Mouse (Mus musculus): ENCODE data around the gene Il2.
A peak's percentile ranks its signal among the peaks of the same experiment; 100 is the strongest.

Gene Il2

DNA sequence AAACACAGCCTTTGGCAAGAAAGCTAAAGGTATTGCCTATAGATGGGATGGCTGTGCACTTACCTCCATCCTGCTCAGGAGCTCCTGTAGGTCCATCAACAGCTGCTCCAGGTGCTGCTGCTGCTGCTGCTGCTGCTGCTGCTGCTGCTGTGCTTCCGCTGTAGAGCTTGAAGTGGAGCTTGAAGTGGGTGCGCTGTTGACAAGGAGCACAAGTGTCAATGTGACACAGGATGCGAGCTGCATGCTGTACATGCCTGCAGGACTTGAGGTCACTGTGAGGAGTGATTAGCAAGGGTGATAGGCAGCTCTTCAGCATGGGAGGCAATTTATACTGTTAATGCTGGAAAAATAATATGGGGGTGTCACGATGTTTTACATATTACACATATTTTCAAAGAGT is at the start of gene Il2:
Gene Il2 (minus strand): TSS at position 305 of the 400 bp plus-strand sequence.
- DNase-seq (ENCODE audit: extremely low read depth, insufficient read length, low spot score), result no peak

DNA sequence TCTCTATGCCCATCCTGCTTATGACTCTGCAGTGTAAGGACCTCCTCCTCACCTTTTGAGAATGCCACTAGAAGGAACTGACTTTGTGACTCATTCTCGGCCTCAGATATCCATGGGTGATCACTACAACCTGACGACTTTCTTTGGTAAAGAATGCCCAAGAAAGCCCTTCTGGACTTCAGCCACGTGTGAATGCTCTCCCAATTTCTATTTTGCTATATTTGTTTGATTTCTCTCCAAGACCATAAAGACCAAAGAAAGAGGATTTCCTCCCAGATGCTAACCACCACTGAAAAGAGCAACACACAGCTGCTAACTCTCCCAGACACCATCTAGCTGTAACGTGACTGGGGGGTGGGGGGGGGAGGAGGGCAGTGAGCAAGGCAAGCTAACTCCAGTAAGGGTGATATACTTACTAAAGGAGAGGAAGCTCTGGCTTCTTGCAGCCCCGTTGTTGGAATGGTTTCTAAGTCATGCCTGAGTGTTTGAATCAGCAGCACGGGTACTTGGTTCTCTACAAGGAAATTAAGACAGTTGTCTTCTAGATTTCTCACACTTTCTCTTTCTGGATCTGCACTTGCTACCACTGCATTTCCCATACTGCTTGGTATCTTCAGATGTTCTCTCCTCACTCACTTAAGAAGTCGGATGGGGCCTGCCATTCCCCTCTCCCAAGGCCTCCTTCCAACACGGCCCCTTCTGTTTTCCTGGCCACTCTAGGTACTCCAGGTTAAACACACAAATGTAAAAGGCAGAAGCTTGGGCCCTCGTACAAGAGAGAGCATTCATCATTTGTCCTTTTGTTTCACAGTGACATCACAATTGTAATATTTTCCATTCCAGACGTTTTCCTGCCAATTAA is 49.2 kb upstream of the Il2 start:
- DNase-seq (ENCODE audit: extremely low read depth, insufficient read length, low spot score), result no peak

DNA sequence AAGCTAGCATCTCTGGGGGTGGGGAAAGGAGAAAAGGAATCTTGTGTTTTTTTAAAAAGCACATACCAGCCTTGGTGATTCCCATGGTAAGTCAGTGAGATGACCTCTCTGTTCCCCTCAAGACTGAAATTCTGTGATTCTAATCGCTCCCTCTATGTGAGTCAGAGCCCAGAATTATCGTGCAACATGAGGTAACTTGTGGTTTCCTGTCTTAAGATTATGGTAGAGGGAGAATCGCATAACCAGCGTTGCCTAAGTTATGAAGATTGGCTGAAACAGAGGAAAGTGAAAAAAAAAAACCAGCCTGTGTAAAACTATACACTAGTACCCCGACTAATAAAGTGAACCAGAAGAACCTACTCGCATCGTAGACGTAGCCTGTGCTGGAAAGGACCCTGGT is 47.5 kb upstream of the Il2 start:
- no peak for DNase-seq (ENCODE audit: extremely low read depth, insufficient read length, low spot score)

DNA sequence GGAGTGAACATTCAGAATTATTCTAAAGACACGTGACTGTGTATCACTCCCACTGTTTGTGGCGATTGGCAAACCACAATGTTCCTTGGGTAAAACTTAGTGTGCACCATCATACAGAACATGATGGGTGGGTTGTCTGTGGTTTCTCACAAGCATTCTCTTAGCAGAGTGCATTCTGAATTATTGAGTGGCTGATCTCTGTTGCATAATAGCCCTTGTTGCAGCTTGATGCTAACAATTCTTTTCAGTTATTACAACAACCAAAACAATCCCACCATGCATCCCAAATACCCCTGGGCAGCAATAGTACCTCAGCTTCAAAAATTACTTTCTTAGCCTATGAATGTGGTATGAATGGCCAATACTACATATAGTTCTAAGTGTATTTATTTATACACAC is 43.5 kb upstream of the Il2 start:
- no peak for DNase-seq (ENCODE audit: extremely low read depth, insufficient read length, low spot score)

DNA sequence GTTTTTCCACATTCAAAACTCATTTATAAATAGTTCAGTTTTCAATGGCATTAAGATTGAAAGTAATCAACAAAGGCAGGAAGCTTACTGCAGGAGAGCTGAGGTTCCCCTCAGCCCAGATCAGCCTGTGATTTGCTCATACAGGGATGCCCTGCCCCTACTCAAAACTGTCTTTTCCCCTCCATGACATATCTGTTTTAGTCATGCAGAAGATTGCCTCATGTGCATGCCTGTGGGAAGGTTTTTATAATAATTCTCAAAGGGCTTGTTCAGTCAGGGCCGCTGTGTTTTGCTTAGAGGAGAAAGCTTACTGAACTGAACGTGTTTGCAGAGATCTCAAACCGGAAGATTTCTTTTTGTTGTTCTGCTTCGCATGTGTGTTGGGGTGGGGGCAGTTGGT is 35.3 kb upstream of the Il2 start:
- no peak for DNase-seq (ENCODE audit: extremely low read depth, insufficient read length, low spot score)

DNA sequence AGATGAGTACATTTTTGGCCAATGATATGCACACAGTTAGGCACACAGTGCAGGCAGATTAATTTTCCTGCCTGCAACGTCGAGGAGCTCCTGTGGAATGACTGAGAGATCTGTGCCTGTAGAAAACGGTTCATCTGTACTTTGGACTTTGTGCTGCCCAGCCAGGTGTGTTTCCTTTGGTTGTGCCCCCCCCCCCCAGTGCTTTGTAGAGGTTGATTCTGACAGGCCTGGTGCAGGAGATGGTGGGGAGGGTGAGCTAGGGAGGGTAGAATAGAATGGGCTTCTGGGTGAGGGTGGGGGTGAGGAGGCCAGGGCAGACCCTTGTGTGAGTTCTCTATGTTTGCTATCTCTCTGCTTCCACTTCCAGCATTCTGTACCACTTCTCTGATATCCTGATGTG is 32.5 kb upstream of the Il2 start:
- DNase-seq (ENCODE audit: extremely low read depth, insufficient read length, low spot score), result no peak

DNA sequence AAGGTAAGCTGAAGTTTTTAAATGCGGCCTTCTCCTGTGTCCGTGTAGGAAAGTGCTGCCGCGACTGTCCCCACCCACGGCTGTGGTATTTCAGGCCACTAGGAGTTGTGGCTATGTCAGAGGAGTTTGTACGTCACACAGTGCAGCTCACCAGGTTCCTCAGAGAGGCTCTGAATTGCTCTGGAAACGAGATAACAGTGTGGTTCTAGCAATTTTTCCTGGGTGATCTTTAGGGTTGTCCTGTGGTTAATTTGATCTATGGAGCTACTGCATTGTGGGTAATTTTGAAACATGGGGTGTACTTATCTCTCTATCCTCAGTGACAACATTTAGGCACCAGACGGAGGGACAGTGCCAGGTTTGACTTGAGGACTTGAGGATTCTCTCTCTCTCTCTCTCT is 31.3 kb upstream of the Il2 start:
- DNase-seq (ENCODE audit: extremely low read depth, insufficient read length, low spot score), result no peak

DNA sequence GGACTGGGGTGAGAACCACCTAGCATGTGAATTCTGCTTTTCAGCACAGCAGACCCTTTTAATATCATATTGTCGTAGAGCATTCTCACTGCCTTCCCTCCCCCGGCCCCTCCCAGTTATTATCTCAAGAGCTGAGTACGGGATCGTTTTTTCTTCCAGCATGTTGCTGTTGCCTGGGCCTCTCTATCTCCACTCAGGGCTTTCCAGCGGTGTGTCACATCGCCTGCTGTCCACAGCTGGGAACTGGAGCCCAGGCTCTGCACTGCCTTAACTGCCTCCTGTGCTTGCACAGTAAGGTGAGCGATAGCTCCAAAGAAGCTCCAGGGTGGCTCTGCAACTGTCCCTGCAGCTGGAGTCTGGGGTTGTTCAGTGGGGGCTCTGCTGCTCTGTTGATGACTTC is 28.6 kb upstream of the Il2 start:
- no peak for DNase-seq (ENCODE audit: extremely low read depth, insufficient read length, low spot score)

DNA sequence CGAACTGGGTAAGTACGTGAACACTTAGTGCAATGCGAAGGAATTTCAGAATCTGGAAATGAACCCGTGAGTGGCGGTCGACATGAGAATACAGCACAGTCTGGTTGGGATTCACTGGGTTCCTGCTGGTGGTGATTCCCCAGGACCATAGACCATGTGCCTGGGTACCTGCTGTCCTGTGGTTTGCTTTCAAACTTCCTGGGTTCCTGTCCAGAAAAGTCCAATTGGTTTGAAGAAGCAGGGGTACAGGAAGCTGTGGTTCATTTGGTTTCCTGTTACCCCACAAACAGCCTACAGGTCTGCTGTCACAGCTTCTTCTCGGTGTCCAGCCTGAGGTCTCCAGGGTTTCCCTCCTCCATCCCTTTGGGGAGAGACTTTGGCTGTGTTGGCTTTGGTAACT is 27.2 kb upstream of the Il2 start:
- DNase-seq (ENCODE audit: extremely low read depth, insufficient read length, low spot score), result no peak

DNA sequence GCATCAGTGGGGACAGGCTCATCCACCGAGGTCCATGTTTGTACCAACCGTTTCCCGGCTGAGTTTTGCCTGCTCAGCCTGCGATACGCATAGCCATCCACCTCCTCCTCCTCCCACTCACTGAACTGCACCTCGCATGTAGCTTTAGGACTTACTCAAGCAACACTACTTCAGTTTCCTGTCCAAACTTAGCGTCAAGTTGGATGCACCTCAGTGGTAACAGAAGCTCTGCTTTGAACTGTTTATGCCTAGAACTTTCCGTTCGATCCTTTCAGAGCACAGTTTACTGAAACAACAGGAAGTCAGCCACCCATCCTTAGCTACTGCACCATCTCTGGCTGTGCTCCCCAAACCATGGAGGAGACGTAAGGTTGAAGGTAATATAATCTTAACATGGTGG is 26.5 kb upstream of the Il2 start:
- no peak for DNase-seq (ENCODE audit: extremely low read depth, insufficient read length, low spot score)

DNA sequence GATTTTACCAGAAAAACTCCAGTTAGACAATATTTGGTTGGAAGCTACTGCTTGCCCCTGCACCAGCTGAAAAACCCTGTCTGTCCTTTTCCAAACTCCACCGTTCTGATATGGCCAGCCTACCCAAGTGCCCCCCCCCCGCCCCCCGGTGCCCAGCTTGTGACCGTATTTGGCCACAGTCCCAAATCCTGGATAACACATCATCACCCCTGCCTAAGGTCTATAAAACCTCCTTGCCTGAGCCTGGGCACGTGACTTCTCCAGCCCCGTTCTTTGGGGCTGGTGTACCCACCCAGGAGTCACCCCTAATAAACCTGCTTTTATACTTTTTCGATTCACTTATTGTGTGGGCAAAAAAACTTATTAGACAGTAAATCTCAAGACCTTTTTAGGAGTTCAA is 21.1 kb upstream of the Il2 start:
- DNase-seq (ENCODE audit: extremely low read depth, insufficient read length, low spot score), result no peak

DNA sequence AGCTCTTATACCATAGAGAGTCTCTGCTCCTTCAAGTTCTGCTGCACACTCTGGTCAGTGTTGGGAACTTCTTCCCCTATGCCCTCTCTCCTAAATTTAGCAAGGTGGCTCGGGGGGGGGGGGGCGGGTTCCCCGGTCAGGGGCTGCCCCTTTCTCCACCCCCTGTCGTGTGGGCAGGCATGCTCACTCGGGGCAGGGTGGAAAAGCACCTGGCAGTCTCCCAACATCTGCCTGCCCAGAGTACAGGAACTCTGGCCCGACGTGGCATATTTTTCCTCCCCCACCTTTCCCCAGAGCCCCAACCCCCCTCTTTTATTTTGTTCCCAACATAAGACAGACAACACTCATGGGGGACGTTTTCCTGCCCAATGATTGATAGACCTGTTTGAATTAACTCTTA is 20.6 kb upstream of the Il2 start:
- DNase-seq (ENCODE audit: extremely low read depth, insufficient read length, low spot score), result no peak

DNA sequence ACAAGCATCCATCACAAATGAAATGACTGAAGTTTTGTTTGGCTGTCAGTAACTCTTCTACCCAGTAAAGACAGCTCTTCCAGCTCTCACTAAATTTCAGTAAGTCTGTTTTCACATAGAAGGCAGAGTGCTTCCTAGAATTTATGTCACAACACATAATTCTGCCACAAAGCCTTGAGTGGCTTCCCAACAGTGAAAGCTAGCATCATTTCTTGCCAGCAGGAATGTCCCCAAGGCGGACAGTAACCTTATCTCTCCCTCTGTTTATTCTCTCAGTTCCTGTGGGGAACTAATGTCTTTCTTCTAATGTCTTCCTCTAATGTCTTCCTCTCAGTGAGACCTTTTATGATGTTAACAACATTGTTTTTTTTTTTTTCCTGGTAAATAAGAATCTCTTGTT is 19.2 kb upstream of the Il2 start:
- DNase-seq (ENCODE audit: extremely low read depth, insufficient read length, low spot score), result no peak

DNA sequence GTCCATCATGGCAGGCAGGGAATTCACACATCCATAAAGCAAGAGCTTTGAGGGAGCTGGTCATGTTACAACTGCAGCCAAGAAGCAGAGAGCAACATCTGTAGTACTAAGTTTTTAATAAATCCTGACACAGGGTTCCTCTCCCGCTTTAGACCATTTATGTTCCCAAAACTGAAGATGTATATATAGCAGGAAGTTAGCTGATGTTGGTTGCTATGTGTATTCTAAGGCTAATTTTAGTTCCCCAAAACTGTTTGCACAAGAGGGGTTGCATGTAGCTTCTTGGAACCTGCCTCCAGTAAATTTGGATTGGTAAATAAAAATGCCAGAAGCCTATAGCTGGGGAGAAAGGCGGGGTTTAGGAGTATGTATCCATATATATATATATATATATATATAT is 16.1 kb upstream of the Il2 start:
- no peak for DNase-seq (ENCODE audit: extremely low read depth, insufficient read length, low spot score)

DNA sequence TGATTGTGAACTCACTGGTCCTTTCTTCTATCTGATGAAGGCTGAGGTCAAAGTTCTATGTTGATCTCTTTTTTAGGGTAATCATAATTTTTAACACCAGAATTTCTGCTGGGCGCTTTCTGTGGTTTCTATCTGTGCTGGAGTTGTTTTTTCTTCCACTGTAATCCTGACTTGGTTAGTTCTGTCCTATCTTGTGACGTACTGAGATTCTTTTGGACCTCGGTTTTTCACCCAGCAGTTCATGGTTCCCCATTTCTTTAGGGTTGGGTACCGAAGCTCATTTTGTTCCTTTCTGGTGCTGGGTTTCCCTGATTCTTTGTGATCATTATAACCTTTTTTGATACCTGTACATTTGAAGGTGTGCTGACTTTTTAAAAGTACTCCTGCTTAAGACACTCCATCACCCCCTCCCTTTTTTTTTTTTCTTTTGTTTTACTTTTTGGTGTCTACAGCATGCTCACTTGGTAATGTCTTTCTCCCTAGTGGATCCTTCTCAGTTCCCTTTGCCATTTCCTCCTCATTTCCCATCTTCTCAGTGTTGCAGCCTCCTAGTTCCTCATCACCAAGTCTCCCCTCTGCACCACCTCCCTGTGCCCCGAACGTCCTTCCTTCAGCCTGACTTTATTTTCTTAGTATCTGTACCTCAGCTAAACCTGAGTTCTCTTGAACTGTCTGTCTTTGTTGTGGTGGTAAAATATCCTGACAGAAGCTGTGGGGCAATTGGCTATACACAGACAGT is 14.6 kb upstream of the Il2 start:
- DNase-seq (ENCODE audit: extremely low read depth, insufficient read length, low spot score), result no peak

DNA sequence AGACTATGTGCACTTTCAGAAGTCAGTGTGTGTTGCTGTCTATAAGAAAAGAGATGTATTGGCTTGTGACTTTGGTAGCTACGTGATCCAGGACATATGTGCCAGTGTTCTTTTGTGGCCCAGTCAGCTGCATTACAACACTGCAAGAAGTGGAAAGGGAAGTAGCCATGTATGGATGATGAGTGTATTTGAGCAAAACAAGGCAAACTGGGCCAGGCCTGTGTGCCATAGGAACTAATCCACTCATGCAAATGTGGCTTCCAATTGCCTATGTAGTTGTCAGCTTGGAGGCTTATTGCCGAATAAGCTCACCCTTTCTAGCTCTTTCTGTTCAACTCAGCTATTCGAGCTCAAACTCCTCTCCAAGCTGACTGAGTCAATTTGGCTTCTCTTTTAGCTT is 13.4 kb upstream of the Il2 start:
- DNase-seq (ENCODE audit: extremely low read depth, insufficient read length, low spot score), result no peak

DNA sequence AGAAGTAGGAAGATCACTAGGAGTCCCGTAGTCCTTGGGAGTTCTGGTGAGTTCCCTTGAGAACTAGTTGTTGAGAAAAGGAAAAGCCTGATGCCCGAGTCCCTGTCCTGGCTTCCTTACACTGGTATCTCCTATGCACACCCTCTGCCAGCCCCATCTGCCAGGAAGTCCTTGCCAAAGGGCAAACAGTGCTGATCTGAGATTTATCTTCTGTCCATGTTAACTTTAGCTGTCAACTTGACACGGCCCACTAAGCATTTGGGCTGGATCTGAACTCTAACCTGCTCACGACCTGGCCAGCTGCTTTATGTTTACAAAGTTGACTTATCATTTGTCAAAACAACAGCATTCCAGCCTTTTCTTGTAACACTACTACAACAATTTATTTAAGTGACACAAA is 11.5 kb upstream of the Il2 start:
- no peak for DNase-seq (ENCODE audit: extremely low read depth, insufficient read length, low spot score)

DNA sequence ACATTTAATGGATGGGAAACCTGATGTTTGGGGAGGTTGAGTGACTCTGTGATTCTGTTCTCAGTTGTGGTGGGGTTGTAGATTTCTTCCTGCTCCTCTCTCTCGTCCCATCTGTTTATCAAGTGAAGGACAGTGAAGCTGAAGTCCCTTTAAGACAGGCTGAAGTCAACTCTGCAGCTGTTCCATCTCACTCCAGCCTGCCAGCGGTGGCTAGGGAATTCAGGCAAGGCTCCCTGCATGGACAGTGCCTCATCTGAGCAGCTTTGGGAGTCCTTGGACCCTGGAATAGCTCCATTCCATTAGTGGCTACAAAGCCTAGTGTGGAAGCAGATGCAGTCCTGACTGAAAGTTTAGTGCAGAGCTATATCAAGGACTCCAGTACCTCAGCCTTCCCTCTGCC is 3.3 kb upstream of the Il2 start:
- DNase-seq (ENCODE audit: extremely low read depth, insufficient read length, low spot score), result no peak

DNA sequence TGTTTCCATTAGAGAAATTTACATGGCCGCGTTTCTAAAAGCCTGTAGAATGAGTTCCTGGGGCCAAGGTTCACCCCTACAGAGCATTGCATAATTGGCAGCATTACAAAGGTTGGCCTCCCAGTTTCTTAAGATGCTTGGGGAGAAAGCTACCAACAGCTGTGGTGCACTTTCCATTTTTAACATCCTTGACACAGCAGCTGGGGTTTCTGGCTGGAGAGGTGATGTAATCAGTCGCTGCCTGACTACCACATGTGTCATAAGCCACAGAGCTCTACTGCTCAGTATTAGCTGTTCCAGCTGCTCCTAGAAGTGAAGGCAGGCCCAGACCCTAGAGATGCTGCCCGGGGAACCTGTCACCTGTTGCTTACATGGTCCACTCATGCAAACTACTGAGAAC is 2.5 kb upstream of the Il2 start:
- peak; percentile 63 for DNase-seq (ENCODE audit: extremely low read depth, insufficient read length, low spot score)

DNA sequence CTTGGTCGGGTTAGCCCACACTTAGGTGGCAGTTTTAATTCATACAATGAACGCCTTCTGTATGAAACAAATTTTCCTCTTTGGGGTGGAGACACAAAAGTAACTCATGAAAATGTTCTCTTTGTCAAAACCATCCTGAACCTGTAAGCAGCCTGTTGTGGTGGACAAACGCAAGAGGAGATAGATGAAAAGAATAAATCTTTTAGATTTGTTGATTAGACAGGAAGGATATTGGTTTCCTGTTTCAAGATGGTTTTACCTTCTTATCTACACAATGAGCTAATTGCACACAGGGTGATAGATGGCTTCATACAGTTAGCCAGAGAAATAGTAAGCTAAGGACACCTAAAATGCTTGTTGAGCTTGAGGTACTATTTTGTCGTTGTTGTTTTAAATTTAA is 403 bp upstream of the Il2 start:
- no peak for DNase-seq (ENCODE audit: extremely low read depth, insufficient read length, low spot score)

DNA sequence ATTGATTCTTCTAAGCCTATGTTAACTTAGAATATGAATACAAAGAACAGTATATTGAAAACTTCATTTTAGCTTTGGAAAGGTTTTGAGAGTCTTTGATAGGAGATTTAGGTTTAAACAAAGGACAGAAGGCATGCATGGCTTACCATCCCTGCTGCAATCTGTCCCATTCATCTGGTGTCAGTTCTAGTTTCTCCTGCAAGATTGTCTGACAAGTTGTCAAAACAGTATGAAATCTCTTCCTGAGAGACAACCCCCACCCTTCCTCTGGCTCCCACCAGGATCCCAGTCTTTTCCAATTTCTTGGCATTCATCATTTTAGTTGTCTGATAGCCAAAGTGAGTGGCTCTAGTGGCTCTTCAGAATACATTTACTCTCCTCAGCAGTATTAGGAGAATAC is 35.0 kb downstream of the Il2 start:
- DNase-seq (ENCODE audit: extremely low read depth, insufficient read length, low spot score), result no peak

DNA sequence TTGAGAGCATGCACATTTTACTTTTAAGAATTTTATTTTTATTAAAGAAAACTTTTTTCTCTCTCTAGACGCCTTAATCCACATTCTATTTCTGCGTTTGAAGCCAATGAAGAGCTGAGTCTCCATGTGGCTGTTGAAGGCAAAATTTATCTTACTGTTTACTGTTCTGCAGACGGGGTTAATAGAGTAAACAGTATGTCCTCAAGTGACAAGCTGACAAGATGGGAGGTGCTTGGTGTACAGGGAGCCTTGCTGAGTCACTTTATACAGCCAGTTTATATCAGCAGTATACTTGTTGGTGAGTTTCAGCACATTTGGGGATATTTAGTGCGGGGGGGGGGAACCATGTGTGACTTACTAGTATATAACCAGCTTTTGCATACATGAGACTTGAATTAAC is 40.9 kb downstream of the Il2 start:
- DNase-seq (ENCODE audit: extremely low read depth, insufficient read length, low spot score), result no peak
